Mouse (Mus musculus): ENCODE measurements around the gene Tgfb1. TPM values are rescaled to one million over a fixed set of nuclear protein-coding genes. Genes with fewer than 3 reads are reported as not detected.

The Tgfb1 gene
- total and polyA plus RNA-seq, 2 experiments from 2014 or later, result 0.88 to 2.2 TPM

DNA sequence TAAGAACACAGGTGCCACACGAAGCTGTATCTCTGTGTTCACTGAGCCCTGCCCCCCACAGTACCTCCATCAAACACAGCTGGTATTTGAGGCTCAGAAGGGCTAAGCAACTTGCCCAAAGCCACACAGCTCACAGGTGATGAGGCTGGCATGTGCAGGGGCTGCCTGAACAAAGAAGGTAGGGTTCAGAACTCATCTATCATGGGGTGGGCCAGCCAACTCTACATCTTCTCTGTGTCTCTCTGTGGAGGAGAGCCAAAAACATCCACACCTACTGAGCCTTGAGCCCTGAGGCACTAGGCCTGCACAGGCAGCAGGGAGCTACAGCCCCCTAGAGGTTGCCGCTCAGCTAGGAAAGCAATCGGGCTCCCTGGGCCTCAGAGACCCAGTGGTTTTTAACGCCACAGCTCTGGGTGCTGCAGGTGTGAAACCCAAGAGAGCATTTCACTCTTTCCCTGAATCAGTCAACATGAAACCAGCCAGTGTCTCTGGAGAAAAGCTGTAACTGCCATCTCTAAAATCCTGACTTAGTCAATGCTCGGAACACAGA lies 39.2 kb upstream of the Tgfb1 start:
- 61% methylated on average over 5 of the region's 5 CpGs for WGBS
- ATAC-seq (ENCODE audit: low FRiP score) (no peak), DNase-seq (ENCODE audit: low spot score) (no peak)
- Histone ChIP-seq H3K4me1 (ENCODE audit: insufficient read depth, low read length) (no peaks in the 10 kb centered on the region), H3K27ac (ENCODE audit: low read depth, low read length) (no peak overlapping the region), H3K9ac (replicated peaks; ENCODE audit: low read length, poor library complexity, severe bottlenecking) (no peak overlapping the region), H3K36me3 (ENCODE audit: insufficient read depth, low read length) (0 out of 2 replicates have a peak, but pooled peaks cover 5% of the 10 kb centered on the region), H3K4me3 (ENCODE audit: low read depth, low read length) (no peak overlapping the region), H3K27me3 (ENCODE audit: insufficient read depth, low read length) (no peaks in the 10 kb centered on the region), H3K9me3 (ENCODE audit: low read length) (no peaks in the 10 kb centered on the region), H3K4me2 (ENCODE audit: low read depth, low read length, poor library complexity, severe bottlenecking) (no peak overlapping the region)
- no peak for TF ChIP-seq CTCF (IDR thresholded peaks at IDR 0.05)

DNA sequence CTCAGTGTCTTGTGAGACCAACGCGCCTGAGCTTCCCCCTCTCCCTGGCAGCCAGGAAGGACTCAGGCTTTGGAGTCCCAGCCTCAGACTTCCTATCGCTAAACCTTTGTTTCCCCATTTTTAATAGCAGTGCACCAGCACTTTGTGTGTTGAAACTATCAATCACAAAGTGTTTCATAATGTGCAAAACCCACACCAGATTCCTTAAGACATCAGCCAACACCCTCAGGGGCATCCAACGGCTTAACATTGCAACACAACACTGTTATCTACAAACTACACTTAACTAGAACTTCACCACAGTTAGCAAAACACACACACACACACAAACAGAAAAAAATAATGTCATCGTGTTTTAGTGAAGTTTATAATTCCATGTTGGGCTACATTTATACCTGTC lies 37.0 kb upstream of the Tgfb1 start:
- 86% methylated on average over 5 of the region's 5 CpGs for WGBS
- Histone ChIP-seq H3K4me1 (ENCODE audit: insufficient read depth, low read length) (no peaks in the 10 kb centered on the region), H3K4me2 (ENCODE audit: low read depth, low read length, poor library complexity, severe bottlenecking) (no peak overlapping the region), H3K27ac (ENCODE audit: low read depth, low read length) (no peak overlapping the region), H3K9me3 (ENCODE audit: low read length) (no peaks in the 10 kb centered on the region), H3K27me3 (ENCODE audit: insufficient read depth, low read length) (no peaks in the 10 kb centered on the region), H3K9ac (replicated peaks; ENCODE audit: low read length, poor library complexity, severe bottlenecking) (no peak overlapping the region), H3K36me3 (ENCODE audit: insufficient read depth, low read length) (0 out of 2 replicates have a peak, but pooled peaks cover 3% of the 10 kb centered on the region), H3K4me3 (ENCODE audit: low read depth, low read length) (no peak overlapping the region)
- TF ChIP-seq CTCF (IDR thresholded peaks at IDR 0.05), result no peak
- no peak for DNase-seq (ENCODE audit: low spot score)
- no peak for ATAC-seq (ENCODE audit: low FRiP score)

DNA sequence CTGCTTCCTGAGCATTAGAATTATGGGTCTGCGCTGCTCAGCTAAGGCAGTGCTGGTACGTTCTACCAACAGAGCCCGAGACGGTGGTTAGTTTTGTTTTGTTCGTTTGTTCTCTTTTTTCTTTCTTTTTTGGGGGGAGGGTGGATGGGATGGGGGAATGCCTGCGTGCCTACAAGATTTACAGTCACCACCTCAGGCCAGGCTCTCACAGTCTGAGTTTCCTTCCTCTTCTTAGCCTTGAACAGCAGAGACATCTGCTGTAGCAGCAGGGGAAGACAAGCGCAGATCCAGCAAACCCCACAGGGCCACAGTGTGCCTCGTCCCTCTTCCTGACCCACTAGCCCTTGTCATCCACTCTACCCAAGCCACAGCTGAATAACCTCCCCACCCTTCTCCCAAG lies 35.5 kb upstream of the Tgfb1 start:
- no peak for ATAC-seq (ENCODE audit: low FRiP score)

DNA sequence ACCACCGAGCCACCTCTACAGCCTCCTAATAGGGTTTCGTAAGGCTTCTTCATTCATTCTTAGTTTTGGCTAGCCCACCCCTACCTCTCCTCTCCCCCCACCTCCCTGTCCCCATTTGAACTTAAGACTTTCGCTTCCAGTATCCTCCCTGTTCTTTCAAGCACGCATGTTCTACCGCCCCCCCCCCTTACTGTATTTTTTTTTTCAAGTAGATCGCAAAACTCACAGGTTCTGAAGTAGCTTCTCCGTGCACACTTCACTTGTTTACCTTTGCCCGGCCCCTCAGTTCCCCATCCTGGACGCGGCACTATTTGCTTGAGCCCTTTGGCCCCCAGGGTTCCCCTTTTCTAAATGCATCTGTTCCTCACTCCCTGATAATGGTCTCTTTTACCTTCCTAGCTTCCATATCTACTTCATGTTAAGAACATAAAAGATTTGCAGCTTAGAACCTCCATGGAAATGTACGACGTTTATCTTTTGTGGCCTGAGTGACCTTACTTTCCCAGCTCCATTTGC lies 34.5 kb upstream of the Tgfb1 start:
- WGBS, result 92% methylated on average over 12 of the region's 12 CpGs

More for the DNA sequence above, 35.5 kb upstream of the Tgfb1 start:
- DNase-seq (ENCODE audit: low spot score), result no peak
- Histone ChIP-seq H3K36me3 (ENCODE audit: insufficient read depth, low read length) (no peaks in the 10 kb centered on the region), H3K27me3 (ENCODE audit: insufficient read depth, low read length) (no peaks in the 10 kb centered on the region), H3K4me3 (ENCODE audit: low read depth, low read length) (no peak overlapping the region), H3K4me2 (ENCODE audit: low read depth, low read length, poor library complexity, severe bottlenecking) (no peak overlapping the region), H3K4me1 (ENCODE audit: insufficient read depth, low read length) (no peaks in the 10 kb centered on the region), H3K27ac (ENCODE audit: low read depth, low read length) (no peak overlapping the region), H3K9ac (replicated peaks; ENCODE audit: low read length, poor library complexity, severe bottlenecking) (no peak overlapping the region), H3K9me3 (ENCODE audit: low read length) (no peaks in the 10 kb centered on the region)
- 89% methylated on average over 8 of the region's 8 CpGs for WGBS
- no peak for TF ChIP-seq CTCF (IDR thresholded peaks at IDR 0.05)

DNA sequence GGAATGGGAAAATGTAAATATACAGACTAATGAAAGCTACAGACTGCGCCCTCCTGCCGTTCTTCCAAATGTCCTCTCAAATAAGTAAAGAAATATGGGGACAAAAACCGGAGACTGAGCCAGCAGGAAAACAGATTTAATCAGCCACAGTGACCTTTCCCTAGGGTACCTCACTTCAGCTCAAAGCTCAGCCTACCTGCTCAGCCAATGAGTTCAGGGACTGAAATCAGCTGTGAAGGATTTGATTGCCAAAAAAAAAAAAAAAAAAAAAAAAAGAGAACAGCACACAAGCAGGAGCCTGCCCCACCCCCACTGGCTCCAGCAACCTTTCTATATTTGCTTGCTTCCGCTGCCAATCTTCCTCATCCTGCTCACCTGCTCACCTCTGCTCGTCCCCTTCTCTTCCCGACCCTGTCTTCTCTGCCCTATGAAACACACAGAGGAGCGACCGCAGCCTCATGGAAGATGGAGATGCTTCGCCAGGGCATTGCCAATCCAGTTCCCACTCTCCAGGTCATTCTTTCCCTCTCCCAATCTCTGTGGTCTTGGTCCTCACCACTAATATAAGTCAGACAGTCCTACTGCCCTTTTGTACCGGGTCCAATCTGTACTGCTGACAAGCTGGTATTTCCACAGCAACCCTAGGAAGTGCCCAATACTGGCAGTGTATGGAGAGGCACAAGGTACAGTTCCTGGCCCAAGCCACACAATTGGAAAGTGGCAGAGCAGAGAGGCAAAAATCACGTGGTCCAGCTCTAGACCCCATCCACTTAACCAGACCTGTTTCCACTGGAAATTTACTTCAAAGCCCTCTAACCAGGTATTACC lies 31.0 kb upstream of the Tgfb1 start:
- H3K9ac ChIP-seq (replicated peaks; ENCODE audit: low read length, poor library complexity, severe bottlenecking), result no peak overlapping the region
- no peak for DNase-seq (ENCODE audit: low spot score)
- WGBS, result 74% methylated on average over 11 of the region's 11 CpGs

More for the DNA sequence above, 34.5 kb upstream of the Tgfb1 start:
- ATAC-seq (ENCODE audit: low FRiP score), result no peak
- no peak overlapping the region for H3K9ac ChIP-seq (replicated peaks; ENCODE audit: low read length, poor library complexity, severe bottlenecking)
- no peak overlapping the region for H3K27ac ChIP-seq (ENCODE audit: low read depth, low read length)
- H3K9me3 ChIP-seq (ENCODE audit: low read length), result no peaks in the 10 kb centered on the region
- DNase-seq (ENCODE audit: low spot score), result no peak
- no peaks in the 10 kb centered on the region for H3K27me3 ChIP-seq (ENCODE audit: insufficient read depth, low read length)
- no peak overlapping the region for H3K4me2 ChIP-seq (ENCODE audit: low read depth, low read length, poor library complexity, severe bottlenecking)
- no peak overlapping the region for H3K4me3 ChIP-seq (ENCODE audit: low read depth, low read length)
- H3K4me1 ChIP-seq (ENCODE audit: insufficient read depth, low read length), result peaks cover 3% of the 10 kb centered on the region; the same call in 1 of the 2 replicates
- TF ChIP-seq CTCF (IDR thresholded peaks at IDR 0.05), result no peak
- H3K36me3 ChIP-seq (ENCODE audit: insufficient read depth, low read length), result no peaks in the 10 kb centered on the region

DNA sequence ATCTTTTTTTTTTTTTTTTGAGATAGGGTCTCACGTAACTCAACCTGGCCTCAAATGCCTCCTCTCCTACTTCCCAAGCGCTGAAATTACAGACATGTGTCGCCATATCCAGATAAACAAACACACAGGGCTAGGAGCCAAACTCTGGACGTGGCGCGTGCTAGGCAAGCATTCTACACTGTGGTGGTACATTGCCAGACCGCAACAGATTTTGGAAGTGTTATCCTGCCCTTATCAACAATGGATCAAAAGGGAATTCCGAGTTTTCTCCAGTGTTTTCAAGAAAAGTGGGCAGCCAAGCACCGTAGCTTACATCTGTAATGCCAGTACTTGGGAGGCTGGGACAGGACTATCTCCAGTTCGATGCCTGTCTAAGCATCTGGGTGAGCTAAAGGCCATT lies 29.0 kb upstream of the Tgfb1 start:
- Histone ChIP-seq H3K36me3 (ENCODE audit: insufficient read depth, low read length) (no peaks in the 10 kb centered on the region), H3K27ac (ENCODE audit: low read depth, low read length) (no peak overlapping the region), H3K9ac (replicated peaks; ENCODE audit: low read length, poor library complexity, severe bottlenecking) (peak overlapping the region; percentile 73), H3K9me3 (ENCODE audit: low read length) (no peaks in the 10 kb centered on the region), H3K4me2 (ENCODE audit: low read depth, low read length, poor library complexity, severe bottlenecking) (peak overlapping the region; percentile 82), H3K4me3 (ENCODE audit: low read depth, low read length) (peak overlapping the region; percentile 70), H3K4me1 (ENCODE audit: insufficient read depth, low read length) (peaks cover 9% of the 10 kb centered on the region; the same call in 1 of the 2 replicates), H3K27me3 (ENCODE audit: insufficient read depth, low read length) (no peaks in the 10 kb centered on the region)
- no peak for TF ChIP-seq CTCF (IDR thresholded peaks at IDR 0.05)
- ATAC-seq (ENCODE audit: low FRiP score), result no peak
- no peak for DNase-seq (ENCODE audit: low spot score)
- 37% methylated on average over 10 of the region's 10 CpGs for WGBS

More for the DNA sequence above, 31.0 kb upstream of the Tgfb1 start:
- ATAC-seq (ENCODE audit: low FRiP score), result no peak
- Histone ChIP-seq H3K4me1 (ENCODE audit: insufficient read depth, low read length) (peaks cover 9% of the 10 kb centered on the region; the same call in 1 of the 2 replicates), H3K9me3 (ENCODE audit: low read length) (no peaks in the 10 kb centered on the region), H3K27me3 (ENCODE audit: insufficient read depth, low read length) (no peaks in the 10 kb centered on the region), H3K27ac (ENCODE audit: low read depth, low read length) (no peak overlapping the region), H3K4me2 (ENCODE audit: low read depth, low read length, poor library complexity, severe bottlenecking) (no peak overlapping the region), H3K36me3 (ENCODE audit: insufficient read depth, low read length) (no peaks in the 10 kb centered on the region), H3K4me3 (ENCODE audit: low read depth, low read length) (no peak overlapping the region)
- TF ChIP-seq CTCF (IDR thresholded peaks at IDR 0.05), result no peak

Measured in midbrain, postnatal 0 days (tissue).